Mouse (Mus musculus): ENCODE results near the gene Ptn.
"Not testable (repeated sequence)": the region's sequence is repeated elsewhere in the genome, so short reads cannot be mapped to it uniquely, and the experiment has no call there.

The Ptn gene

GRCm38 (mm10) chr6:36752887-36753286 is 57.1 kb downstream of the Ptn start:
- DNase-seq: no peak

- no peak for DNase-seq
Observed at GRCm38 (mm10) chr6:36739811-36740210, 70.2 kb downstream of the Ptn start.

GRCm38 (mm10) chr6:36736763-36737162 is 73.3 kb downstream of the Ptn start:
- DNase-seq: no peak

GRCm38 (mm10) chr6:36735622-36736021 is 74.4 kb downstream of the Ptn start:
- not testable (repeated sequence) for DNase-seq

- not testable (repeated sequence) for DNase-seq
Observed at GRCm38 (mm10) chr6:36729811-36730210, 80.2 kb downstream of the Ptn start.

- no peak for DNase-seq
Observed at GRCm38 (mm10) chr6:36728079-36728478, 81.9 kb downstream of the Ptn start.

GRCm38 (mm10) chr6:36725509-36726160 is 84.4 kb downstream of the Ptn start:
- DNase-seq: no peak

- DNase-seq: no peak
Observed at GRCm38 (mm10) chr6:36722769-36723549, 87.1 kb downstream of the Ptn start.

GRCm38 (mm10) chr6:36713329-36713728 is 96.7 kb downstream of the Ptn start:
- no peak for DNase-seq

- DNase-seq: no peak
Observed at GRCm38 (mm10) chr6:36695481-36695880, 114.5 kb downstream of the Ptn start.

GRCm38 (mm10) chr6:36691497-36691896 is 118.5 kb downstream of the Ptn start:
- DNase-seq: peak; percentile 28

GRCm38 (mm10) chr6:36690941-36691340 is 119.1 kb downstream of the Ptn start:
- no peak for DNase-seq

- DNase-seq: peak; percentile 2
Observed at GRCm38 (mm10) chr6:36676710-36677691, 133.0 kb downstream of the Ptn start.

- DNase-seq: peak; percentile 0
Observed at GRCm38 (mm10) chr6:36672399-36673221, 137.4 kb downstream of the Ptn start.

GRCm38 (mm10) chr6:36671274-36671673 is 138.7 kb downstream of the Ptn start:
- DNase-seq: no peak

All from lung, postnatal 36 days (tissue).